Mouse (Mus musculus) cerebellum, adult 2 months (tissue): Measurements from ENCODE around the gene Crlf1.

Source experiments
- CTCF ChIP-seq: fragments of 200-500 bp; IDR thresholded peaks from 2 replicates; pipeline ENCODE4 v1.5.1; 2011; ENCODE audit warnings: low read depth, mild to moderate bottlenecking, control low read depth, low read length, moderate library complexity, borderline replicate concordance; ENCODE audit not compliant: insufficient read depth
- POLR2A ChIP-seq: fragments of 200-500 bp; IDR thresholded peaks from 2 replicates; pipeline ENCODE4 v1.6.1; 2011; ENCODE audit warnings: low read length, control low read depth, borderline replicate concordance; ENCODE audit not compliant: insufficient read depth

GRCm38 (mm10) chr8:70464162-70464561, 28.8 kb upstream of the Crlf1 start:
- no peak for TF ChIP-seq CTCF
- TF ChIP-seq POLR2A = no peak
